Mouse (Mus musculus): Measurements from ENCODE around the gene Nkx2-1. TPM values are rescaled to one million over a fixed set of nuclear protein-coding genes. Genes with fewer than 3 reads are reported as not detected.
"Not testable (repeated sequence)": the region's sequence is repeated elsewhere in the genome, so short reads cannot be mapped to it uniquely, and the experiment has no call there.

Nkx2-1 gene
- polyA plus RNA-seq, 1 experiment from 2014 or later: not detected

DNA sequence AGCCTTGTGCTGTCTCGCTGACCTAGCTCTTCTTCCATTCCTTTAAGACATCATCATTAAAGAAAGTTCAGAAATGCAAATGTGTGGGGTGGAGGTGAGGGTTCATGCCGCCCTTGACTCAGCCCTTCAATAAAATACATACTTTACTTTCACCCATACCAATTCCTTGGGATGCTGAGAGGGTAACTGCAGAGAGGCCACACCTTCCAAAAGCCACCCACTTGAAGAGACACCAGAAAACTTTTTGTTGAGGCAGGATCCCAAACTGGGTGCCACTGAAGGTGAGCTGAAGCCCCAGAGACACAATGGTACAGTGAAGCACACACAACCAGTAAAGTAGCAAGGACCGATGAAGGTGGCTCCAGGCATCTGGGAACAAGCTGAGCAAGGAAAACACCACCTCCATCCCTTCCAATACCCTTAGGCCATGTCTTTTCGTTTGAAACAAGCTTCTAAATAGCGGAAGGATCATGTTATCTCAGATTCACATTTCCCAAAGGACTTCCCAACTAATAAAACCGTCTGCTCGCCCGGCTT is 8.6 kb downstream of the Nkx2-1 start:
- no peak overlapping the region for H3K27ac ChIP-seq (ENCODE audit: low read depth, low read length)
- H3K4me3 ChIP-seq (ENCODE audit: low read depth, low read length): no peak overlapping the region
- no peak overlapping the region for H3K4me2 ChIP-seq
- H3K9me3 ChIP-seq (ENCODE audit: control insufficient read depth, low read length): no peaks in the 10 kb centered on the region
- no peak for DNase-seq (ENCODE audit: low spot score)
- H3K27me3 ChIP-seq (replicated peaks; ENCODE audit: control insufficient read depth, insufficient read depth, low read length): peaks cover 95% of the 10 kb centered on the region
- 5% methylated on average over 8 of the region's 8 CpGs for WGBS
- H3K9ac ChIP-seq (ENCODE audit: low read depth, low read length): no peak overlapping the region
- no peak for ATAC-seq (replicated peaks; ENCODE audit: low FRiP score)
- no peaks in the 10 kb centered on the region for H3K36me3 ChIP-seq (ENCODE audit: control insufficient read depth, insufficient read depth, low read length)
- no peaks in the 10 kb centered on the region for H3K4me1 ChIP-seq (replicated peaks; ENCODE audit: control insufficient read depth, insufficient read depth, low read length)

DNA sequence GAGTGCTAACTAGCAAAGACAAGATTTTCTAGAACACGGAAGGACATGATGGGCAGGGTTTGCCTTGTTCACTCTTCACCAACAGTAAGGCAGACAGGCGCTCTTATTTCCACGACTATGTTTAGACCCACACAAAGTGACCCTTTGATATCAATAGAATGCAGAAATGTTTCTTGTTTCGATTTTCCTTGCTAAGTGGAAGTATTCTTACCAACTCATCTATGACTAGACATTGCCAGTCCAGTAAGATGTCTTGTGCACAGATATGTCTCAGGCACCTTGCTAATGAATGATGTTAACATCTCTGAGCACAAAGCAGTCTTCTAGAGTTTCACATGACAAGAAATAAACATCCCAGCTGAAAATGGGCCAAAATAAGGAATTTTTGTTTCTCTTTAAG is 9.6 kb downstream of the Nkx2-1 start:
- 18% methylated on average over 4 of the region's 4 CpGs for WGBS
- H3K4me3 ChIP-seq (ENCODE audit: low read depth, low read length): no peak overlapping the region
- H3K36me3 ChIP-seq (ENCODE audit: control insufficient read depth, insufficient read depth, low read length): no peaks in the 10 kb centered on the region
- no peak overlapping the region for H3K4me2 ChIP-seq
- no peak overlapping the region for H3K27ac ChIP-seq (ENCODE audit: low read depth, low read length)
- no peaks in the 10 kb centered on the region for H3K9me3 ChIP-seq (ENCODE audit: control insufficient read depth, low read length)
- H3K9ac ChIP-seq (ENCODE audit: low read depth, low read length): no peak overlapping the region
- H3K27me3 ChIP-seq (replicated peaks; ENCODE audit: control insufficient read depth, insufficient read depth, low read length): peaks cover 95% of the 10 kb centered on the region
- ATAC-seq (replicated peaks; ENCODE audit: low FRiP score) (no peak), DNase-seq (ENCODE audit: low spot score) (no peak)
- H3K4me1 ChIP-seq (replicated peaks; ENCODE audit: control insufficient read depth, insufficient read depth, low read length): no peaks in the 10 kb centered on the region

DNA sequence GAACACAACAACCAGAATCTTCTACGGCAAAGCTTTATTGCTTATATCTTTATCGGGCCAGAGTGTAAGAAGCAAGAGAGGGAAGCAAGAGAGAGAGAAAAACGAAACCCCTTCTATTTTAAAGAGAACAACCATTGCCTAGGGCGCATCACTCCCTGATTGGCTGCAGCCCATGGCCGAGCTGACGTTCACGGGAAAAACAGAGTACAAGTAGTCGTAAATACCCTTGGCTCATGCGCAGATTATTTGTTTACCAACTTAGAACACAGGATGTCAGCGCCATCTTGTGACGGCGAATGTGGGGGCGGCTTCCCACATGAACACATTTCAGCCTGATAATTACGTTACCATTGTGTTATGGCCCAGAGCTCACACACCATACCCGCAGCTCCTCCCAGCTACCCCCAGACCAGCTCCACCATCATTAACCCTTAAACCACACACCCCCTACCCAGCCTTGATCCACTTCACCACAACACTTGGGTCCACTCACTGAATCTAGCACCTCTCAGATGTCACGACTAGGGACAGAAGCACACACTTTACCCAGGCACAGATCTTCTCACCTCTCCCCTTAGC is 11.4 kb downstream of the Nkx2-1 start:
- H3K4me3 ChIP-seq (ENCODE audit: low read depth, low read length); H3K9me3 ChIP-seq (ENCODE audit: control insufficient read depth, low read length); ATAC-seq (replicated peaks; ENCODE audit: low FRiP score); H3K9ac ChIP-seq (ENCODE audit: low read depth, low read length); H3K27ac ChIP-seq (ENCODE audit: low read depth, low read length); DNase-seq (ENCODE audit: low spot score); H3K36me3 ChIP-seq (ENCODE audit: control insufficient read depth, insufficient read depth, low read length); H3K4me1 ChIP-seq (replicated peaks; ENCODE audit: control insufficient read depth, insufficient read depth, low read length); H3K4me2 ChIP-seq: not testable (repeated sequence)
- 16% methylated on average over 8 of the region's 16 CpGs for WGBS
- peaks cover 93% of the 10 kb centered on the region for H3K27me3 ChIP-seq (replicated peaks; ENCODE audit: control insufficient read depth, insufficient read depth, low read length)

DNA sequence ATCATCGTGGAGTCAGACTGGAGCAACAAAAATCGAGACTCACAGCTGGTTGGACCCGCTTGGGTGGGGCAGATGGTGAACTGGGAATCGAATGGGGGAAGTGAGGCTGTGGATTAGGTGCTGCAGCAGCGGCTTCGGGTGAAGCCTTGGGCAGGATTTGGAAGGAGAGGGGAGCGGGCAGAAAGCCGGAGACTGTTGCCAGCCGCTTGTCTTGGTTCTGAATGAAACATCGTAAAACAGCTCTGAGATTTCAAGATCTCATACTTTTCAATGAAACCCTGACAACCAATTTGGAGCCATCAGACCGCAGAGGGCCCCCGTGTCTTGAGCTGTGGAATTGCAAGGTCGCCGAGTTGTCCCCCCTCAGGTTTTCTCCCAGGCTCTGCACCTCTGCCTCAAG is 12.5 kb downstream of the Nkx2-1 start:
- Histone ChIP-seq H3K4me2 (no peak overlapping the region), H3K9me3 (ENCODE audit: control insufficient read depth, low read length) (no peaks in the 10 kb centered on the region), H3K9ac (ENCODE audit: low read depth, low read length) (no peak overlapping the region), H3K27ac (ENCODE audit: low read depth, low read length) (no peak overlapping the region), H3K36me3 (ENCODE audit: control insufficient read depth, insufficient read depth, low read length) (no peaks in the 10 kb centered on the region), H3K4me3 (ENCODE audit: low read depth, low read length) (no peak overlapping the region), H3K4me1 (replicated peaks; ENCODE audit: control insufficient read depth, insufficient read depth, low read length) (no peaks in the 10 kb centered on the region), H3K27me3 (replicated peaks; ENCODE audit: control insufficient read depth, insufficient read depth, low read length) (peaks cover 93% of the 10 kb centered on the region)
- WGBS: 15% methylated on average over 14 of the region's 14 CpGs
- DNase-seq (ENCODE audit: low spot score) (no peak), ATAC-seq (replicated peaks; ENCODE audit: low FRiP score) (no peak)

DNA sequence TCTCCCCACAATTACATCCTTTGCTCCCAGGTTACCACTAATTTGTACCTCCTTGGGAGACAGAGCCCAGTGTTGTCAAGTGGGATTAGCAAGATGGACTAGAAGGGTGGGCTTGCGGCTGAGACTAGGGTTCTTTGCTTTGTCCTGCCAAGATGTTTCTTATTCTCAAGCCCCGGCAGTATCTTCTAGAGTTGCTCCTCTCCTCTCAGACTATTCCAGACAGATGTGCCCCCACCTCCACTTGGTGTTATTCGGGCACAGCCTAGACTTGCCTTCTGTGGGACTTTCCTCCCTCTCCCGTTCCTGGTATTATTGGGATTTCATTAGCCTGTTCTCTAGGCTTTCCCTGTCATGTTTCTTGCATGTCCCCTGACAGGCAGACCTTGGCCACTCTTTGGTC is 14.5 kb downstream of the Nkx2-1 start:
- Histone ChIP-seq H3K9ac (ENCODE audit: low read depth, low read length) (no peak overlapping the region), H3K27ac (ENCODE audit: low read depth, low read length) (no peak overlapping the region), H3K4me2 (no peak overlapping the region), H3K36me3 (ENCODE audit: control insufficient read depth, insufficient read depth, low read length) (no peaks in the 10 kb centered on the region), H3K27me3 (replicated peaks; ENCODE audit: control insufficient read depth, insufficient read depth, low read length) (peaks cover 94% of the 10 kb centered on the region), H3K9me3 (ENCODE audit: control insufficient read depth, low read length) (no peaks in the 10 kb centered on the region), H3K4me1 (replicated peaks; ENCODE audit: control insufficient read depth, insufficient read depth, low read length) (no peaks in the 10 kb centered on the region), H3K4me3 (ENCODE audit: low read depth, low read length) (no peak overlapping the region)
- no peak for DNase-seq (ENCODE audit: low spot score)
- WGBS: 32% methylated on average over 4 of the region's 4 CpGs
- no peak for ATAC-seq (replicated peaks; ENCODE audit: low FRiP score)

DNA sequence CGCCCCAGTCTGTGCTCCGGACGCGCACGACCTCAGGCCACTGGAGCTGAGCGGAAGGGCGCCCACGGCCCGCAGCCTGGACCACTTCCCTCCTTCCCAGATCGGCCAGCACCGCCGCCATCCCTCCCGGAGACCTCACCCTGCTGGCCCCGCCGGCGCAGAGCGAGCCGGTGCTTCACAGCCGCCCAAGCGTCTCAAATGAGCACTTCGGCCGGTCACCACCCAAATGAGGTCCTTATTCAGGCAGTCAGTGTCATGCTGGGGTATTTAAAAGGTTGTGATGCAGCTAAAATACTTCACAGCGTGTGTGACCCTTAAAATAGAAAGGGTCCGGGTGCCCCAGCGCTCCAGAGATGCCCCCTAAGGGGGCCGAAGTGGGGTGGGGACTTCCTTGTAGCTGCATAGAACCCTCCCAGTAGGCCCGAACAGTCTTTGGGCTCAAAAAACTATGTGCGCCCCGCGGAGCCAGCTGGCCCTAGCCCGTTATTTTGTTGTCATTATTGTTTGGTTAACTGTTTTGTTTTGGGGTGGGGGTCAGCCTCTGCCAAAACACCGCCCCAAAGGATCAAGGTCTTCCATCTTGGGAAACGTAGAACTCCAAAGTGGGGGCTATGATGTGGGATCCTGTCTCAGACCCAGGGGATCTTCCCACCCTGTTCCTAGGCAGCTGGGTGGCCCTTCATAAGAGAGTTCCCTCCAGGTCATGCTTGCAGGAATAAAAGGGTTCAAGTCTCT is 15.4 kb downstream of the Nkx2-1 start:
- 2% methylated on average over 33 of the region's 33 CpGs for WGBS
- DNase-seq (ENCODE audit: low spot score) (no peak), ATAC-seq (replicated peaks; ENCODE audit: low FRiP score) (no peak)
- Histone ChIP-seq H3K4me1 (replicated peaks; ENCODE audit: control insufficient read depth, insufficient read depth, low read length) (no peaks in the 10 kb centered on the region), H3K4me2 (no peak overlapping the region), H3K27me3 (replicated peaks; ENCODE audit: control insufficient read depth, insufficient read depth, low read length) (peaks cover 84% of the 10 kb centered on the region), H3K36me3 (ENCODE audit: control insufficient read depth, insufficient read depth, low read length) (no peaks in the 10 kb centered on the region), H3K4me3 (ENCODE audit: low read depth, low read length) (no peak overlapping the region), H3K9ac (ENCODE audit: low read depth, low read length) (no peak overlapping the region), H3K27ac (ENCODE audit: low read depth, low read length) (no peak overlapping the region), H3K9me3 (ENCODE audit: control insufficient read depth, low read length) (no peaks in the 10 kb centered on the region)

DNA sequence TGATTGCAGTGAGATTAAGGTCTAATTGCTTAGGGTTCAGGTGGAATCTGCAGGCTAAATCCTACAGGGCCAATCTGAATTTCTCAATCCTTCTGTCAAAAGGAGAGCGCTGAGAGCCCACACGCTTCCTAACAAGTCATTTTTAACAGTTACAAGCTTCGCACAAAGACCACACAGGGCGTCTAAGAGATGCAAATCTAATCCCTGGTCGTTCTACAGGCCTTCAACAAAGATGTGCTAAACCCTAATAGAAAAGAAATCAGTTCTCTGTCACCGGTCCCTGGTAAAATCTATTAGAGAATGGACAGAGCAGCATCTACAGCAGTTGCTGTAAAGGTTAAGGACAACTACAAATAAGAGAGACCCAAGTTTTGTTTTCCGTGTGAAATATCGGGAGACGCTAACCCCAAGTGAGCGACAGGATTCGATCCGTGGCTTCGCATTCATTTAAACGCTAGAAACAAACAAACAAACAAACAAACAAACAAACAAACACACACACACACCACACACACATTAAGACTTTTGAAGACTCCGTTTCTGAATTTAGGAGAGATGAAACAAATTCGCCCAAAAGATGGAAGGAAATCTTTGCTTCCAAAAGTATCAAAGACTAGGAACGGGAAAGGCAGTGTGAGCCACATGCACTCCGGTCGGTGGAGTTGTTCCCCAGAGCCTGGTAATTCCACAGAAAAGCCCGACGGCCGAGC is 16.2 kb downstream of the Nkx2-1 start:
- Histone ChIP-seq H3K27me3 (replicated peaks; ENCODE audit: control insufficient read depth, insufficient read depth, low read length) (peaks cover 78% of the 10 kb centered on the region), H3K9ac (ENCODE audit: low read depth, low read length) (no peak overlapping the region), H3K27ac (ENCODE audit: low read depth, low read length) (no peak overlapping the region), H3K4me2 (no peak overlapping the region), H3K4me1 (replicated peaks; ENCODE audit: control insufficient read depth, insufficient read depth, low read length) (no peaks in the 10 kb centered on the region), H3K4me3 (ENCODE audit: low read depth, low read length) (no peak overlapping the region), H3K9me3 (ENCODE audit: control insufficient read depth, low read length) (no peaks in the 10 kb centered on the region), H3K36me3 (ENCODE audit: control insufficient read depth, insufficient read depth, low read length) (no peaks in the 10 kb centered on the region)
- no peak for DNase-seq (ENCODE audit: low spot score)
- WGBS: 4% methylated on average over 22 of the region's 22 CpGs
- ATAC-seq (replicated peaks; ENCODE audit: low FRiP score): no peak

DNA sequence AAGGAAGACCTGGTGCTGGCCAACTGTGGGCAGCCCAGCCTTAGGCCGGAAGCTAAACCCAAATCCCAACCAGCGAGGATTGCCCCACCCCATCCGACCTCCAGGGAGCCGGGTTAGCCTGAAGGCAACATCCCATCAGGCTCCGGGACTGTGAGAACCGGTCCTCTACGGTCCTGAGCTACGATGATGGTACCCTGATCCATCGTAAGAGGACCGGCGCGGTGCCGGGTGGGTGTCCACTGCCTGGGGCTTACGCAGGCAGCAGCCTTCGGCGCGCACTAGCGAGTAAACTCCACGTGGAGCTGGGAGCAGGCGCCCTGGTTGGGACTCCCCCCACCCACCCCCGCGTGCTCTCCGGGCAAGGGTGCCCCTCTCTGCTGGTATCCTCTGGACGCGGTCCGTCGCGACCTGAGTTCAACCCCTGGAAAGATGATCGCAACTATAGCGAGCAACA is 16.9 kb downstream of the Nkx2-1 start:
- H3K27ac ChIP-seq (ENCODE audit: low read depth, low read length): no peak overlapping the region
- H3K4me1 ChIP-seq (replicated peaks; ENCODE audit: control insufficient read depth, insufficient read depth, low read length): no peaks in the 10 kb centered on the region
- H3K4me2 ChIP-seq: 0 out of 2 replicates have a peak overlapping the region, but pooled peaks have one; percentile 12
- H3K27me3 ChIP-seq (replicated peaks; ENCODE audit: control insufficient read depth, insufficient read depth, low read length): peaks cover 73% of the 10 kb centered on the region
- no peaks in the 10 kb centered on the region for H3K36me3 ChIP-seq (ENCODE audit: control insufficient read depth, insufficient read depth, low read length)
- no peak overlapping the region for H3K4me3 ChIP-seq (ENCODE audit: low read depth, low read length)
- H3K9me3 ChIP-seq (ENCODE audit: control insufficient read depth, low read length): no peaks in the 10 kb centered on the region
- ATAC-seq (replicated peaks; ENCODE audit: low FRiP score): no peak
- H3K9ac ChIP-seq (ENCODE audit: low read depth, low read length): no peak overlapping the region
- 2% methylated on average over 30 of the region's 30 CpGs for WGBS
- DNase-seq (ENCODE audit: low spot score): no peak
